Mouse (Mus musculus) liver, adult (tissue): ENCODE results near the gene Vash1.
A peak's percentile ranks its signal among the peaks of the same experiment; 100 is the strongest.

Experiments
- GATA4 ChIP-seq: IDR thresholded peaks from 2 replicates; pipeline ENCODE4 v1.6.1; 2014; ENCODE audit warnings: mild to moderate bottlenecking, low read length; ENCODE audit not compliant: insufficient replicate concordance

Gene Vash1

DNA sequence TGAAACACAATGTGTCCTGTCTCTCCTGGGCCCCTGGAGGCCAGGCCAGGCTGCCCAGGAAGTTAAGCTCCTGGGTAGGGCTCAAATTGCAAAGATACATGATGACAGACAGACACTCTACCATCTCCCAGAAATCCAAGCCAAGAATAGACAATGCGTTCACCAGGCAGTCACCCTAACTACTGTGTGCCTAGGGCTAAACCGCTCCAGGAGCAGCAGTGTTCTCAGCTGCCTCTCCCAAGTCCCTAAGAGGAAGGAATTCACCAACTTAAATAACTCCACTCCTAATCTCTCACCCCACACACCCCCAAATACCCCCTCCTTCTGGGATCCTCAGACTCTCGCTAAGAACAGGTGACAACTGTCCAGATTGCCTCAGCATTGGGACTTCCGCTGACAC is 6.4 kb upstream of the Vash1 start:
- TF ChIP-seq GATA4, result no peak

DNA sequence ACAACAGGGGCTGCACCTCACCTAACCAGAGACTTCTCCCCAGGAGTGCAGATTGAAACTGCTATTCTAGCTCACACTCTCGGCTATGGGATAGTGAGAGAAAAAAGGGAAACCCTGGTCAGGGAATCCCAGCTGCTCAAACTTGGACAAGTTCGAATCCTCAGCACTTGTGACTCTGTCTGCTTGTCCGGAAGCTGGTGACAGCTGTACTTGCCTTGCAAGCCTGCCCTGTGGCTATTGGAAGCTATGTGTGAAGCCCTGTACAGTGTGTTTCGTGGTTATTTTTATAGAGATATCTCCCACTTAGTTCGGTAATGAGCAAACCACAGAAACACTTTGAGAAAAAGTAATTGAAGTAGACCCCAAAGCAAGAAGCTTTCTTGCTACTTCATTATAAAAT is 6.0 kb upstream of the Vash1 start:
- no peak for TF ChIP-seq GATA4

DNA sequence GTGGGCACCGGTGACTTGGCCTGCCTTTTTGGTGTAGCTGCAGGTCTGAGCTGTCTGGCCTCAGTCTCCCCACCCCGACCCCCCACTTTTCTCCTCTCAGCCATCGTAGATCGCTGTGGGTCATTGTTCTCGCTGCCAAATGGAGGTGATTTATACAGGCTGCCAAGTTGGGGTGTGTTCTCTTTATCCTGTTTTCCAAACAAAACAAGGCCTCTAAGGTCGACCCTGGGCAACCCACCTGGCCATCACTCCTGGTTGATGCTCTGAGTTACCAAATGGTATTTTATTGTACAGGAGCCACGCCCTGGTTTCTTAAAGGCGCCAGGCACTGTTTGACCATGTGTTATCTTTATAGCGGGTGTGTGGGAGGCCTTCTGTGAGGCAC is 1.0 kb downstream of the Vash1 start:
- no peak for TF ChIP-seq GATA4

DNA sequence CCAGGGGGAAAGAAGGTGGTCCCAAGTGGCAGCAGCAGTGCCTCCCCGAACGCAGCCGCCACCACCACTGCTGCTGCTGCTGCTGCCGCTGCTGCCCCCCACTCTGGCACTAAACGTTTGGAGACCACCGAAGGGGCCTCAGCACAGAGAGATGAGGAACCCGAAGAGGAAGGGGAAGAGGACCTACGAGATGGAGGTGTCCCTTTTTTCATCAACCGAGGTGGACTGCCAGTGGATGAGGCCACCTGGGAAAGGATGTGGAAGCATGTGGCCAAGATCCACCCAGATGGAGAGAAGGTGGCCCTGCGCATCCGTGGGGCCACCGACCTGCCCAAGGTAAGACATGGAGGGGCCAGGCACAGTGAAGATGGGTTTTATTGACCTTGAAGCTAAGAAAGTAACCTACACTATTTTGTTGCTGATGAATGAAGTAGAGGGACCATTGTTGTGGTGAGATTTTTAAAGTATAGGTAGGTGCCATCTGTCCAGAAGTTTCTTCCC is 1.5 kb downstream of the Vash1 start:
- TF ChIP-seq GATA4, result no peak

DNA sequence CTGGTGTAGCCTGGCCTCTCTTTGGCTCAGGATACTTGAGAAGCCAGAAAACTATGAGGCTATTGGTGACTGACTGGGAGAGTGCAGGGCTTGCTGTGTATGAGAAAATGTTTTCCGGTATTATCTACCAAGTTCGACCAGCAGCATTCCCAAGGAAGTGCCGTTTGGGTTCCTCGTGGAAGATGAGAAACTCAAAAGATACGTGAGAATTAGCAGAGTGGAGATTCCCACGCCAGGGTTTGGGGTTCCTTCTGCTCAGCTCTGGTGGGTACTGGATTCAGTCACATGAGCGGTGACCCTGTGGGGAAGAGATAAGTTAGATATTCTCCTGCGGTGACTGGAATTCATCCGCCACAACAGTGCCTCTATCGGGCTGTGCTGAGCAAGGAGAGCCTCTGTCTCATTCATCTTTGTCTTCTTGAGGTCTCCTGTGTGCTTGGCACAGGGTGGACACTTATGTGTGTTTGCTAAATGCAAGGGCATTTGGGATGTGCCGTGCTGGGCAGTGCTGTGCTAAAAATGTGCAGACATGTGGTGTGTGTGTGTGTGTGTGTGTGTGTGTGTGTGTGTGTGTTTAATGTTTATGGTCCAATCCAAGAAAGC is 2.2 kb downstream of the Vash1 start:
- TF ChIP-seq GATA4, result peak; percentile 14; the same call in 1 of the 2 replicates

DNA sequence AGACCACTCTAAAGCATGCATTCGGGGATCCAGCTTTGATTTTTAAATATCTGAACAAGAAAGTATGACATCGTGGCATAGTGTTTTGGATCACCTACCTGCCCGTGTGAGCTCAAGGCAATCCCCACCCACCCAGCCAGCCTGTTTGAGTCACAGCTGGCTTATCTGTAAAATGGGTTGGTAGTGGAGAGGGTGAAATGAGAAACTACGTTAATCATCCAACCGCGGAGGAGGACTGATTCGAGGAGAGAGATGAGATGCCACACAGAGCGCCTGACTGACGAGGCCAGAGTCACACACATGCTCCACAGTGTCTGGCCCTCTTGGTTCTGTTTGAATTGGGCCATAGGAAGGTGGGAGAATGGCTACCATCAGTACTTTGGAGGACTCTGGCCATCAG is 3.1 kb downstream of the Vash1 start:
- TF ChIP-seq GATA4, result no peak

DNA sequence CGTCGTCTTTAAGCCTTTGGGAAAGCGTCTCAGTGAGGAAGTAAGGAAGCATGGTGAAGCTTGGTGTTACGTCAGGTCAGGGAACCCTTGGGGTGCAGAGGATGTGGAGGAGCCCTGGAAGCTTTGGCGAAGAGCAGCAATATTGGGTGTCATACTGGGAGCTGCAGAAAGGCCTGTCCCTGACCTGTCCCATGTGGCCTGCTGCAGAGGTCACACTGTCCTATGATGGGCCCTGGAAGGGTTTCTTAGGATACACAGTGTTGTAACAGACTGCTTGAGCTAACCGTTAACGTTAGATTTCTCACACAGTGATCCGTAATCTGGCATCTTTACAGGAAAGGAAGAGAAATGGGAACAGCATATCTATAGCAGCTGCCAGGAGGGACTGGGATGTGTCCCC is 3.7 kb downstream of the Vash1 start:
- no peak for TF ChIP-seq GATA4

DNA sequence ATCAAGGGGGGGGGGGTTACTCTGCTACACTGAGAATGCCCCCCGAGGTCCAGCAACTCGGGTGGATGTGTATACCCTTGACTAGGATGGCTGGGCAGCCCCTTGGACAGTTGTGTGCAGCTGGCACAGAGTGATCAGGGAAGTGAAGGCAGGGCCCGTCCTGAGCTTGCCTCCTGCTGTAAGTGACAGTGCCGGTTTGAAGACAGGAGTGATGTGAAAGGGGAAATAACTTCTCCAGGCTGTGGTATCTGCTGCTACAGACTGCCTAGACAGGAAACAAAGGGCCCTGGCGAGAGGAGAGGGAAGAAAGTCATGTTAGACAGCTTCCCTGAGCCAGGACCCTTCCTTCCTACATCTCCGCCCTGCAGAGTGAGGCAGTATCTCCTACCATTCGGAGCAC is 5.2 kb downstream of the Vash1 start:
- TF ChIP-seq GATA4, result peak; percentile 20; the same call in 1 of the 2 replicates

DNA sequence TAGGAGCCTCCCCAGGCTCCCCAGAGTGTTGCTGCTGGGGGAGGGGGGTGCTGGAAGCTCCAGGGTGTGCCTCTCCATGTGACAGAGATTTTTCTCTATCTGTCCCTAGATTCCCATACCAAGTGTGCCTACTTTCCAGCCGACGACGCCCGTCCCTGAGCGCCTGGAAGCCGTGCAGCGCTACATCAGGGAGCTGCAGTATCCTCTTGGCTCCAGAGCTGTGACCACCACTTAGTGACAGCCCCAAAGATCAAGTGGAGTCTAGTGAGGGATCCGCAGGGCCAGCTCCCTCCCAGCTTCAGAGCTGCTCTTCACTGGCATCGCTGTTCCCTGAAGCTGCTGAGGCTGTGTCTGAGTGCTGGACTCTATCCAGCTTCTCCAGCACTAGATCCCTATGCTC is 6.8 kb downstream of the Vash1 start:
- no peak for TF ChIP-seq GATA4

DNA sequence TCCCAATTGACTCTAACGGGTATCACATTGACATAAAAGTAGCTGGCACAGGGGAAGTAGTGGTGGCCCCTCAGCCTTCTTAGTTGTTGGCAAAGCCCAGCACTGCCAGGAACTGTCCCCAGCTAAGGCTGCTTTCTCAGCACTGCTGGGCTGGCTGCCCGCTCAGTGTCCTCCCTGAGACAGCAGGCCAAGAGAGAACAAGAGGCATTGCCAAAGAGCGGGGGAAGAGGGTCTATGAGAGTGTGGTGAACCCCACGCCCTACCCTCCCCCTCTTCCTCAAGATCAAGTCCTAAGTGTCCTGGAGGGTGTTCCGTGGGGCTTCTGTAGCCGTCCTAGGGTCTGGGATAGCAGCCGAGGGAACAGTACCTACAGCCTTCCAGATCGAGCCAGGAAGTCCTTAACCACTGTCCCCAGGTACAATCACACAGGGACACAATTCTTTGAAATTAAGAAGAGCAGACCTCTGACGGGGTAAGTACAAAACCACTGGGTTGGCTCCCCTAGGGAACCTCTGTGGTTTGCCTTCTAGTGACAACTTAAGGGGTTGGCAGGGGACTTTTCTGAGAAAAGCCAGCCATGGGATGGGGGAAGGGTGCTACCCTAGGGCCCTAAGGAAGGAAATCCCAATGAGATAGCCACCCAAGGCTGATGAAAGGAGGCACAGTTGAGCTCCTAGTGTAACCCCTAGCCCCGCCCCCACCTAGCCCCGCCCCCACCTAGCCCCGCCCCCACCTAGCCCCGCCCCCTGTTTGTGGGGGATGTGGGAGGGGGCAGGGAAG is 8.2 kb downstream of the Vash1 start:
- TF ChIP-seq GATA4, result no peak

DNA sequence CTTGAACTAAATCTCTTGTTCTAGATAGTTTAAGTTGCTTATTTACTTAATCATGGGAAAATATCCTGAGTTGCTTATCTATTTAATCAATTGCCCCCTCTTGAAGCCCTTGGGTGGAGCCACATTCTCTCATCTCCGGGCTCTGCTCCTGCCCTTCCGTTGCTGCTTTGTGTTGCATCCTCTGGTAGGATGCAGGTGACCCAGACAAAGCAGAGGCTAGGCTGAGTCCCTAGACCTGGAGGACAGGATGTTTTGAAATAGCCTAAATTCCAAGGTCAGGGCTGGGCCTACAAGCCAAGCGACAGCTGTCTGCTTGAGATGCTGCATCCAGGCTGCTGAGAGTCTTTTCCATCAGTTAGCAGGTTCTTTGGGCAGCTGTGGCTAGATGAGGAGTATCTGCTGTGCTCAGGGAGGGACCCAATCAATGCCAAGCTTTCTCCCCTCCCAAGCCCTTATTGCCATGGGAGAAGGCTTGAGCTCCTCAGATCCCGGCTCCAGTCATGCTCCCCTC is 9.0 kb downstream of the Vash1 start:
- no peak for TF ChIP-seq GATA4

DNA sequence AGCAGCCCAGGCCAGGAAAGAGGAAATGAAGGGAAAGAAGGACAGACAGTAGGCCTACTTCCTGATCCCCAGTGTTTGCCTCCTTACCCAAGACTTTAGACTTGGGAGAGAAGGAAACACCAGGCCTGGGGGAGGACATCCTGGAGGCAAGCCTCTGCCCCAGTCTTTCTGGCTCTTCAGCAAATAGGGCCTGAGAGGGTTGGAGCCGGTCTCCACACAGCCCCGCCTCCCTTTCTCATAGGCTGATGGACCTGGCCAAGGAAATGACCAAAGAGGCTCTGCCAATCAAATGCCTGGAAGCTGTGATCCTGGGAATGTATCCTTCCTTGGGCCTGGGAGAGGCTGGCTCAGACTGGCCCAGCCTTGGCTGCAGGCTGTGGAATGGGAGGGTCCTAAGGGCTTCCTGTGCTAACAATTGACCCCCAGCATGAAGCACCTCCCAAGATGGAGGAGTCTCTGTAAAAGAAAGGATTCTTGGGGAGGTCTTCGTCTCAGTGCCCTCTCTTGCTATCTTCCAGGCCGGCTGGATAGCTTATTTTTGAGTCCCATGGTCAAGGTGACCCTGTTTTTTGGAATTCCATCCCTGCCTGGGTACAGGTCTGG is 9.6 kb downstream of the Vash1 start:
- no peak for TF ChIP-seq GATA4

DNA sequence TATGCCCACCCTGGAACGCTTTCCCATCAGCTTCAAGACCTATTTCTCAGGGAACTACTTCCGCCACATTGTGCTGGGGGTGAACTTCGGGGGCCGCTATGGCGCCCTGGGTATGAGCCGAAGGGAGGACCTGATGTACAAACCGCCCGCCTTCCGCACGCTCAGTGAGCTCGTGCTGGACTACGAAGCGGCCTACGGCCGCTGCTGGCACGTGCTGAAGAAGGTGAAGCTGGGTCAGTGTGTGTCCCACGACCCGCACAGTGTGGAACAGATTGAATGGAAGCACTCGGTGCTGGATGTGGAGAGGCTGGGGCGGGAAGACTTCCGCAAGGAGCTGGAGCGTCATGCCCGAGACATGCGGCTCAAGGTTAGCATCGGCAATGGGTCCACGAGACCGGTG is 10.4 kb downstream of the Vash1 start:
- no peak for TF ChIP-seq GATA4

DNA sequence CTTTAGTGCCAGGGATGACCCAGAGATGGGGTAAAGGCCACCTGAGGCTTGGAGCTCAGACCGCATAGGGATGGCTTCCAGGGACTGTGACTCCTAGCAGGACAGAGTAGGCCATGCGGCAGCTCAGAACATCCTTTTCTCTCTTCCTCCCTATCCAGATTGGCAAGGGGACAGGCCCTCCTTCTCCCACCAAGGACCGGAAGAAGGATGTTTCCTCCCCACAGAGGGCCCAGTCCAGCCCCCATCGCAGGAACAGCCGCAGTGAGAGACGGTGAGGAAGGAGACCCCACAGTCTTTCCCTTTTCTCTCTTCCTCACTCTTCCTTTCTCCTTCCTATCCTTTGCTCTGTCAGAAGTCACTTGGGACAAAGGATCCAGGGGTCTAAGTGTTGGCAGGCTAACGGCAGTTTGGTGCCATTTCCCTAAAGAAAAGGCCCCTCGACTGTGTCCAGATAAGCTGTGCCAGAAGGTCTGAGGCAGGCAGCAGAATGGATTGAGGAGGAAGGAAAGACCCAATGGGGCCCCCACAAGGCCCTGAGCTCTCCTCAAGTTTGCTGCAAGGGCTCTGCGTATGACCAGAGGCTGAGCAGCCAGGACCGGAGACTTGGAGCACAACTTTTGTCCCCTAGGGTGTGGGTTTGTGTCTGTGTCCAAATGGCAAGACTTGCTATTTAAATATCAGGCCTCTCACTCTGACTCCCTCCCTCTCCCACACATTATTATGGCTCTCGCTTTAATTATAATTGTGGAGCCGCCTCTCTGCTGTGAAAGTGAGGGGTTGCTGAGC is 12.4 kb downstream of the Vash1 start:
- TF ChIP-seq GATA4, result no peak
